Mouse (Mus musculus): Measurements from ENCODE around the gene Tiam2.

DNA sequence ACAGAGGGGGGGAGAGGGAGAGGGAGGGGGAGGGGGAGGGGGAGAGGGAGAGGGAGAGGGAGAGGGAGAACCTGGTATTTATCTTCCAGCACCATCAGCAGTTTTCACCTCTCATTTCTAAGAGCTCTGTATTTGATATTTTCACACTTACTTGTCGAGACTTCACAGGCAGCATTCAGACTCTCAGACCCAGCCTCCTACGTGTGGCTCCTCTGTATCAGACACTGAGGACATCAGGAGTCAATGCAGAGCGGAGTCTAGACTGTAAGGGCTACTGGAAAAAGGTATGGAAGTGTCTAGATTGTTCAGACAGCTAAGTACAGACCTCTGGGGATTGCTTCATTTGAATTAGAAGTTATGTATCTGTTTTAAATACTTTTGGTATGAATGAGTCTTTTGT is 203.2 kb downstream of the Tiam2 start:
- TF ChIP-seq POLR2A (IDR thresholded peaks at IDR 0.05; ENCODE audit: low read depth, low read length) (no peak), CTCF (IDR thresholded peaks at IDR 0.05; ENCODE audit: borderline replicate concordance, insufficient read depth, low read length) (no peak)

Measured in embryonic fibroblast, embryonic 13.5 days (primary cell).